Mouse (Mus musculus): ENCODE results near the gene Trp53inp2.

Gene Trp53inp2

DNA sequence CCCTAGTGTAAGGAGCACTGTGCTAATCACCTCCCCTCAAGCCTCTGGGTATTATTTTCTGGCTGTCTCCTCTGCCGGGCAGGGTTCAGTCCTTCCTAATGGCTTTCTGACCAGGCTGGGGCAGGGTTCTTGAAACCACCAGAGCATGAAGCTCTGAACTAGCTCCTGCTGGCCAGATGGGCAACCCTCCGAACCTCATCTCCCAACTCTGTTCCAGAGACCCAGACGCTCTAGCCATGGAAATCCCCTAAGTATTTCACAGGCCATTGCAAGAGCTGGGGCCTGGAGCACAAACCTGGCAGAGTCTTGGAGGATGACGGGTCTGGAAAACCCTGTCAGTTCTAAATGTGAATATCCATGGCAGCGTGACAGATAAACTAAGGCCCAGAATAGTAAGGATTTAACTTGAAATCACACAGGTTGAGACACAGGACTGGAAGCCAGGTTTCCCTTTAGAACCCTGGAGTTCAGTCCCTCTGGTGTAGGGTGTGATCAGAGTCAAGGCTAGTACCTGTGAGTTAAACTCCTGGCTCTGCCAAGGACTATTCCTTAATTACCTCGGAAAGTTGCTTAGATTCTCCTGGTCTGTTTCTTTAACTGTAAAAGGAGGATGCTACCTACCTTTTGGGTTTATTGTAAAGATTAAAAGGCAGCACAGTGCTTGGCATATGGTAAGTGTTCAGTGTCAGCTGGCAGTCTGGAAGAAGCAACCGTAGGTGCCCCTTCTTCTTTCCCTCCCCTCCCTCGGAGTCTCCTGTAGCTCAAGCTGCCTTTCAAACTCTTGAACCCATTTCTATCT, at the start of gene Trp53inp2:
TSS of gene Trp53inp2 (plus strand) at position 799 of the 799 bp plus-strand sequence.
- no peak for DNase-seq (ENCODE audit: low spot score in 2 of 2)

DNA sequence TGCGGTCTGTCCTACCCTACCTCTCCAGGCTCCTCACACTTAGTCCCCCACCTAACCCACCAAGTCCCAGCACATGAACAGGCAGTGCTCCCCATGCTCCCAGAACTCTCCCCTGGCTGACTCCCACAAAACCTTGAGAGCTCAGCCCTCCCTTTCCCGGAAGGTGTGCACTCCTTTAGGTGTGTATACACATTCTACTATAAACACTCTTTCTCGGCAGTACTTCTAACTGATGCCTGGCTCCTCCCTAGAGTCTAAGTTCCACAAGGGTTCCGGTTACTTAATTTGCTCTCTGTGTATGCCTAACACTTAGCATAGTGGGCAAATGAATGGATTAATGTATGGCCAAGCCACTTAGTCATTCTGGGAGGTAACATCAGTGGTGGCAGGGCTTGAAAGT, 49.5 kb upstream of the Trp53inp2 start:
- DNase-seq (ENCODE audit: low spot score in 2 of 2): no peak

DNA sequence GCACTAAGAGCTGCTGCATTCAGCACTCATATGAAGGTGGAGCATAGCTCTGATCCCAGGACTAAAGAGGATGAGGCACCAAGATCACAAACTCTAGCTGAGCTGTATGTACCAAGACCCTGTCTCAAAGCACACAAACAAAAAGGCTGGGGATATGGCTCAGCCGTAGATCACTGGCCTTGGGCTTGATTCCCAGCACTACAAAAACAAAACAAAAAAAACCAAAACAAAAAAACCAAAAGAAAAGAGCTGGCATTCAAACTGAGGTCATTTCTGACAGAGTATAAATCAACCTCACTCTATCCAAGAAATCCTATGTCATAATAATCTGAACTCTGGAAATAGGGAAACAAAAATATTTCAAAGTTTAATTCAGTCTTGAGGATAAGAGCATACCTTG, 47.4 kb upstream of the Trp53inp2 start:
- DNase-seq (ENCODE audit: low spot score in 2 of 2): no peak

DNA sequence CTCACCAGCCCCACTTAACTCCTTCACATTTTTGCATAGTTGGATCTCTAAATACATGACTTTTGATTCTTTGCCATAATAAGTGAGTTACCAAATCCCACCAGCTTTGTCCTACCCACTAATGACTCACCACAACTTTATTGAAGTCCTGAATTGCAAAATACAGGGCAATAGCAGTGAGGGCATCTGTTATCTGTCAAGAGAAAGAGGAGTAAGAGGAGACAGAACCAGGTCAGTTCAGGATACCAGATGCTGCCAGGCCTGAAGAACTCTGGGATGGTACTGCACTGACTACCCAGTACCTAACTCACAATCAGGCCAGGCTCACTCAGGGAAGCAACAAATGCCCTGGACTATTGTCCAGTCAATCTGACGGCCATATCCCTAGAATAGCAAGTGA, 45.6 kb upstream of the Trp53inp2 start:
- DNase-seq (ENCODE audit: low spot score in 2 of 2): no peak

DNA sequence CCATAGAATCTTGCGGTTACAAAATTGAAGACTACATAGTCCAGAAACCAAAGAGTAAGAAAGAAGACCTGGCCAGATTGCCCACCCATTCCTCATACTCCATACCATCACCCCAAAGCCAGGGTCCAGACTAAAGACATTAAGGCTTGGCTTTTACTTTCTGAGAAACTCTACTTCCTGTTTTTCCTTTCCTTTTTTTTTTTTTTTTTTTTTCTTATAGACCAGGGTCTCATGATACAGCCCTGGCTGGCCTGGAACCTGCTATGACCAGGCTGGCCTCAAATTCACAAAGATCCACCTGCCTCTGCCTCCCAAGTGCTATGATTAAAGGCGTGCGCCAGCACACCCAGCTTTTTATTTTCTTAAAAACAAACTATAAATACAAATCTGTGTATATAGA, 44.6 kb upstream of the Trp53inp2 start:
- no peak for DNase-seq (ENCODE audit: low spot score in 2 of 2)

DNA sequence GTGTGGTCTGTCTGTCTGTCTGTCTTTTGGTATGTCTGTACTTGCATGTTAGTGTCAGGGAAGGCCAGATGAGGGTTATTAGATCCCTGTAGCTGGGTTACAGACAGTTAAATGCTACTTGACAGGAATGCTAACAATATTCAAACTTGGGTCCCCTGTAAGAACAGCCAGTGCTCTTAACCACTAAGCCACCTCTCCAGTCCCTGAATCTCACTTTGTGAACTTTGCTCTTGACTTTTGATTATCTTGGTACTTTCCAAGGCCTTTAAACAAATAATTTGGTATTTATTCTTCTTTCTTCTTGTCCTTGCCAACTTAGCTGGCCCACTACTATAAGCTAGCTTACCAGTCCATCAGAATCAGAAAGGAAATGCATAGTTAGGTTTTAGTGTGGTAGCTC, 40.7 kb upstream of the Trp53inp2 start:
- DNase-seq (ENCODE audit: low spot score in 2 of 2): no peak

DNA sequence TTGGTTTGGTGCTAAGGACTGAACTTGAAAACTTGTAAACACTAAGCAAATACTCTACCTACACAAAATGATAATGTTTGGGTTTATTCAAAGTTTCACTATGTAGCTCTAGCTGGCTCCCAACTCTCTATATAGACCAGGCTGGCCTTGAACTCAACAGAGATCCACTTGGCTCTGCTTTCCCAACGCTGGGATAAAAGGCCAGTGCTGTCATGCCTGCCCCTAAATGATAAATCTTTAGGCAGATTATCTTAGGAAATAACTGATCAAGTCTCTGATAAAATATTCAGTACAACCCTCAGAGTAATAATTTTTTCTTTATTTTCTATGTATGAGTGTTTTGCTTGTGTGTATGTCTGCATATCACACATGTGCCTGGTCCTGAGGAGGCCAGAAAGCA, 34.2 kb upstream of the Trp53inp2 start:
- no peak for DNase-seq (ENCODE audit: low spot score in 2 of 2)

DNA sequence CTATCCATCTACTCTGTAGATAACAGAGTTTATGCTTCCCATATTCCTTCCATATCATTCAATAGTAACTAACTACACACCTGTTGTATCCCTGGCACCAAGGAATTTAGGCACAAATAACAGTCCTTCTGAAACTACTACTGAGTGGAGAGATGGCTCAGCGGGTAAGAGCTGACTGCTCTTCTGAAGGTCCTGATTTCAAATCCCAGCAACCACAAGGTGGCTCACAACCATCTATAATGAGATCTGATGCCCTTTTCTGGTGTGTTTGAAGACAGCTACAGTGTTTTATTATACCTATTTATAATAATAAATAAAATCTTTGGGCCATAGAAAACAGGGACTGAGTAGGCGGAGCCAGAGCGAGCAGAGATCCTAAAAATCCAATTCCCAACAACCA, 26.5 kb upstream of the Trp53inp2 start:
- DNase-seq (ENCODE audit: low spot score in 2 of 2): no peak

DNA sequence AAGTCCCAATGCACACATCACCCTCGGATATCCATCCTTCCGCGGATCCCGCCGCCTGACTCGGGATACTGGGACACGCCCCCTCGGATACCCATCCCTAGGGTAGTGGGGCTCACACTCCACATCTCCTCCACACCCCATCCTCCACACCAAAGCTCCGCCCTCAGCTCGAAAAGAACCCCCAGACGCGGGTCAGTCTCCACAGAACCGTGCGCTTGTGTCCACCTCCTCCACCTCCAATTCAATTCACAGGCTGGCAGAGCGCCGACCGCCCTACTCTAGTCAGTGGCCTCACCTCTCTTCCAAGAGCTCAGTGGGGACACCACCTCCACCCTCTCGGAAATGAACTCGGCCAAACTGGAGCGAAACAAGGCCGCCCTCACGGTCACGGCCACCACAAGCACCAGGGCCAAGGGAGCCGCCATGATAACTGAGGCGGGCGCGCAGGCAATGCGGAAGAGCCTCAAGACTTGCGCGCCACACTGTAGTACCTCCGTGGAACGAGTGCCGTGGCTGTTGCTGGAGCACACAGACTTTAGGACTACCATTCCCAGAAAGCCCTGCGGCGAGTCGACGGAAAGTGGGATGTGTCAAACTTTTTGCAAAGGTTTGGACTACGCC, 23.8 kb upstream of the Trp53inp2 start, which contains the start of gene Pigu:
TSS of gene Pigu (minus strand) at position 460 of the 621 bp plus-strand sequence.
- peak; percentile 80 to 89 for DNase-seq (ENCODE audit: low spot score in 2 of 2)

DNA sequence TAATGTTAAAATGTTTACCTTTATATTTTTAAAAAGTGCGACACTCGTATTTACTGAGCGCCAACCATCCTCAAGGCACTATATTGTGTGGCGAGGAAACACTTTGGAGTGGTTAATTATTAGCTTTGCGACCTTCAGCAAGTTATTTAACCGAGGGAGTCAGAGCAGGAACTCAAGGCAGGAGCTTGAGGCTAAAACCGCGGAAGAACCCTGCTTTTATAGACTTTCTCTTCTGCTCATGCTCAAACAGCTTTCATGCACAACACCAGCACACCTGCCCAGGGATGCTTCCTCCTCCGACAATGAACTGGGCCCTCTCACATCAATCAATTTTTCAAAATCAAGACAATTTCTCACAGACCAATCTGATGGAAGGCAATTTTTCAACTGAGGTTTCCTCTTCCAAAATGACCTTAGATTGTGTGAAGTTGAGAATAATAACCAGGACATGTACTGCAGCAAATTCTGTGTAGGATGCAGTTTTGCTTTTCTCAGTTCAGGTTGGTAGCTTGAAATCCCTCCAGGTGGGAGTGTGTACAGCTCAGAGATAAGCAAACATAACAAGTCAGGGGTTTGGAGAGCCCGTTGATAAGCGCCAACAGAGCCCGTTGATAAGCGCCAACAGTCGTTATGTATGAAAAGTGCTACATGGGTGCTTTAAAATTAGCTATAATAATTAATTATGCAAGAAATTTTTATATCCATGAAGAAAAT, 23.0 kb upstream of the Trp53inp2 start:
- no peak for DNase-seq (ENCODE audit: low spot score in 2 of 2)

DNA sequence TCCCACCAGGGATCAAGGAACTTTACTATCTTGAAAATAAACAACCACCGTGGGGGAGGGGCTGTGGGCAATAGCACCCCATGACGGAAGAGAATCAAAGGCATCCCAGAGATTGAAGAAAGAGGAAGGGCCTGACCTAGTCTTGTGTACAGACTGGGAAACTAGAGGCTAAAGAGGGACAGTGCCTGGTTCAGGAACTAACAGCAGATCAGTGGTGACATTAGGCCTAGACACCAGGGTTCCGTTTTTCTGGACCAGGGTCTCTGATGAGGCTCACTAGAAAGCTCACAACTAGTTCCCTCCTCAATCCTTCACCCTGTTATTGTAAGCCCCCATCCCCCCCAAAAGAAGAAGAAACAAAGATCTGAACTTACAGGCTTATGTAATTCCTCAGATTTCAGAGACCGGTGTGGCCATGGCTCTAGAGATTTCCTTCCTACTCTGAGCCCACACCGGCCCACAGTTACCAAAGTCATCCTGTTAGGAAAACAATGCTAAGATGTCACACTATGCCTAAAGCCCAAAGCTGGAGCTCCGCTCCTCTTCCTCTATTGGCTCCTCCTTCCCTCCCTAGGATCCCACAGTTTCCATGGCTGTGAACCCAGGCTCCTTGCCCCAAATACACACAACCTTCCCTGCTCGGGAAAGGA, 13.1 kb upstream of the Trp53inp2 start:
- DNase-seq (ENCODE audit: low spot score in 2 of 2): no peak

DNA sequence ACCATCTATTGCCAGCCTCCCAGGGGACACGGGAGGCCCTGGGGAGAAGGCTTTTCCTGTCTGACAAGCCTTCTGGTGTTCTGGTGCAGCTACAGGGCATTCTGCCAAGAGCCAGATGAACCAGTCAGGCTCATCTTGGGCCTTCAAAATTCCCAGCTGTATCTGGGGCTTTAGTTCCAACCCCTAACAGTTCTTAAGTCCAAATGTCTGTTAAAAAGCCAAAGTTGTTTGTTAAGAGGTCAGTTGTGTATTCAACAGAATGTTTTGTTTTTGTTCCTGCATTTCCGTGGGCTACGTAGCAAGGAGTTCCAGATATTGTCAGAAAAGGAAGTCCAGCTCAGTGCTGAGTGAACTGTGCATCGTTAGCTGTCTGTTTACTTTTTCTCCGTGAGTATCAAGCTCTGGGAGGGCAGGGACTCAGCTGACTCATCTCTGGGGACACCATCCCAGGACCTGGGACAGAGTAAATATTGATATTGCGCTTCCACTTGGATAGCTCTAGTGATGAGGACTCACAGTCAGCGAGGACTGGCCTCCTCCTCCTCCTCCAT, 11.5 kb upstream of the Trp53inp2 start:
- DNase-seq (ENCODE audit: low spot score in 2 of 2): no peak

DNA sequence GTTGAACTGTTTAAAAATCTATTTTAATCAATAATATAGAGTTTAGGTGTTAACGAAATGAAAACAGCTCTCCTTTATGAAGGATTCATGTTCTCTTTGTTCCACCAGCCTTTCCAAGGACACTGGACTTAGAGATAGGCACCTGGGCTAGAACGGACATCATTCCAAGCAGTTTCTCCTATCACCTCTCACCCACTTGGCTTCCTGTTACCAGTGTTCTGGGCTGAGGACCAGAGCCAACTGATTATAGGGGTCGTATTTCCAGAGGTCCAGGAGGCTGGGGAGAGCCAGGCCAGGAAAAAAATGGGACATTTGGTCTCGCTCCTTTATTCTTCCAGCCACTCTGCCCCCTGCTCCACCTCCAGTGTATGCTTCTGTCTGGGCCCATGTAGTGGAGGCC, 8.4 kb upstream of the Trp53inp2 start:
- DNase-seq (ENCODE audit: low spot score in 2 of 2): no peak

DNA sequence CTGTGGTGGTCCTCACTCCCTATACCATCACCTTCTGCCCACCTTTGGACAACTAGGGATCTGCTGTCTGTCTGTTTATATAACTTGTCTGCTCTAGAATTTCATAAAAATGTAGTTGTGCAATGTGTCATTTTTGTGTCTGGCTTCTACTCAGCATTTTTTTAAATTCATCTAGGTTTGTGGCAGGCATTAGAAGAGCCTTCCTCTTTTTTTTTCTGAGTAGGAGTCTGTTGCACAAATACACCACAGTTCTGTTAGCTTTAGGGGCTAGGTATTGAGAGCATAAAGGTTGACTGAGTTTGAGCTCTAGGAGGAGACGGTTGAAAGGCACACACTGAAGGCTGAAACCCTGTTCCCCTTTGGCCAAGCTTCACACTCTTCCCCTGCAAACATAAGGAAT, 7.6 kb upstream of the Trp53inp2 start:
- no peak for DNase-seq (ENCODE audit: low spot score in 2 of 2)

DNA sequence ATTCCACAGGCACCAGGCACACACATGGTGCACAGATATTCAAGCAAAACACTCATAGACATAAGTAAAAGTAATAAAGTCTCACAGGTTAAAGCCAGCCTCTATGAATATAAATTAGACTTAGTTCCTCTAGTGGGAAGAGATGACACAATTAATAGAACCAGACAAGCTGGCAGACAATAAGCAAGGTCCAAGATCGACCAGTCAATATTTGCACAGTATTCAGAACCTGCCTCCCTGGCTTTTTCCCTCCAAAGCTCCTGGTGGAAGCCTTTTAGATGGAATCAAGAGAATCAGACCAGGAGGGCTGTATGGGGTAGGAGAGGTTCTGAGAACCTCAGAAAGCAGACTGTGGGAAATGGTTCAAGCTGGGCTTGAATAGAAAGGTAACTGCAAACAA, 7.0 kb upstream of the Trp53inp2 start:
- DNase-seq (ENCODE audit: low spot score in 2 of 2): no peak

DNA sequence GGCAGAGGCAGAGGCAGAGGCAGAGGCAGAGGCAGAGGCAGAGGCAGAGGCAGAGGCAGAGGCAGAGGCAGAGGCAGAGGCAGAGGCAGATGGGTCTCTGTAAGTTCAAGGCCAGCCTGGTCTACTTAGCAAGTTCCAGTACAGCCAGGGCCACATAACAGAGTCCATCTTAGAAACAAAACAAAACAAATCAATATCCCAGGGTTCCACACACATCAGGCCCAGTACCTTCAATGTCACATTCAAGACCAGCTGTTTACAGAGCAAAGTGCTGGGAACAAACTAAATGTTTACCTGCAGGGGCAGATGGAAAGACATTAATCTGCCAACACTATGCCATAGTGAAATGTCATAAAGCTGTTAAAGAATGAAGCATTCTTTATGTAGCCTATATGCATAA, 6.3 kb upstream of the Trp53inp2 start:
- DNase-seq (ENCODE audit: low spot score in 2 of 2): no peak

DNA sequence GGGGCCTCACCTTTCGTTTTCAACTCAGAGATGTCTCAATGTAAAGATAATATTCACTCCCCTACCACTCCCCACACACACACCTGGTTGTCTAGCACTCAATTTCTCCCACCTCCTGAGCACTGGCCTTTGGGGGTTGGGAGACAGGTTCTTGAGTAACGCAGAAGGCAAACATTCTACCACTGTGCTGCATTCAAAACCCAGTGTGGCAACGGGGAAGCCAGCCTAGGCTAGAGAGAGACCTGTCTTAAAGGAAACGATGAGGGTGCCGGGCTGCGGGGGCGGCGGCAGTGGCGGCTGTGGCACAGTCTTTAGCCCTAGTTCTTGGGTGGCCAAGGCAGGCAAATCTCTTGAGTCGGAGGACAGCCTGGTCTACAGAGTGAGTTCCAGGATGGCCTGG, 4.7 kb upstream of the Trp53inp2 start:
- no peak for DNase-seq (ENCODE audit: low spot score in 2 of 2)

DNA sequence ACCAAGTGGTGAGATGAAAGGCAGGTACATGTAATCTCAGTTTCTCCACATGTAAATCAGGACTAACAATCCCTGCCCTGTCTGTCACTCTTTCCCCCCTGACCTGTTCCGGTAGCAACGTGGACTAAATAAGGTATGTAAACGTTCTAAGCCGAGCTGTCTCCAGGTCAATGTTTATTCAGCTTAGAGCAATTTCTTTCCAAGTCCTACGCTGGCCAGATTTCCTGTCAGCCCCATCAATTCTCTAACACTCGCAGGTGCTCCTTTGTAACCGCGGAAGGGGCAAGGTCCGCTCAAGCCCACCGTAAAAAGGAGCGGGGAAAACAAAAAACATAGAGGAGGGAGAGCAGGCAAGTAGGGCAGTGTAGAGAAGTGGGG, 190 bp downstream of the Trp53inp2 start:
- DNase-seq (ENCODE audit: low spot score in 2 of 2): no peak

DNA sequence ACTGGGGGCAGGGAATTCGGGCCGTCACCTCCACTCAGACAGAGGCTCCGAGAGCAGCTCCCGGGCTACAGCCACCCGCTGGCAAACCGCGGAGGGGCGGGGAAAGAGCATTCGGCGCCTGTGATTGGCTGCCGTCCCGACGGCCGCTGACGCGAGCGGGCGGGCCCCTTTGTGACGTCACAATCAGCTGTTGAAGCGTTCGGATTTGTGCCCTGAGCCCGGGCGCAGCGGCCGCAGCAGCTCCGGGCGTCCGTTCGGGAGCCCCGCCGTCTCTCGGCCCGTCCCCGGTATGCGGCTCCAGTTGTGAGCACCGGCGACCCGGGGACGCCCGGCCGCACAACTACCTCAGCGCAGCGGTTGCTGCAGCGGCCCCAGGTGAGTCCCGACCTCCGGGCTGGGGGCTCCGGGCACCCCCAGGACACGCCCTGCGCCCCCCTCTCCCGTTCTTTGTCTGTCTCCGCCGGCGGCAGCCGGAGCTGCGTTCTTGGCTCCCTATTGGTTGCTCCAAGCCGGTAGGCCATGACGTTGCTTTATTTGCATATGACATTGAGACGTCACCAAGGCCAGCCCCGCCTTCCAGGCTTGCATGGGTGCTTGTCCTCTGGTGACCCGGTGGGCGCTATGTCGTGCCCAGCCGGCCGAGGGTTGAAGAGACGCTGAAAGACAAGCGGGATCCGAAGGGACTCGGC, 928 bp downstream of the Trp53inp2 start:
- peak; percentile 96 for DNase-seq (ENCODE audit: low spot score in 2 of 2)

DNA sequence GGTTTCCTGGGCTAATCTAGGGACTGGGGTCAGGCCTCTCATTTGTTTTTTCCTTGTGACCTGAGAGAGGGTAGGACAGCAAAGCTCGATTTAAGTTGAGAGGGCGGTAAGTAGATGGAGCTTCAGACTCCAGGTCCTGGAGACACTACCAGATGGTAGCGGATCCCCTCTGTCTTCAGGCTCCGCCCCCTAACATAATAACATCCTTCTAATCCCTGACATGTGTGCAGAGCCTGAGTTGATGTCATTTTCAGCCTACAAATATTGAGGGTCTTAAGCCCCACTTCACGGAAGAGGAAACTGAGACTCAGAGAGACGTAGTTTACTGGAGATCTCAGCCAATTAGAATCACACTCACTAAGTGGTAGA, 1.5 kb downstream of the Trp53inp2 start:
- DNase-seq (ENCODE audit: low spot score in 2 of 2): no peak

DNA sequence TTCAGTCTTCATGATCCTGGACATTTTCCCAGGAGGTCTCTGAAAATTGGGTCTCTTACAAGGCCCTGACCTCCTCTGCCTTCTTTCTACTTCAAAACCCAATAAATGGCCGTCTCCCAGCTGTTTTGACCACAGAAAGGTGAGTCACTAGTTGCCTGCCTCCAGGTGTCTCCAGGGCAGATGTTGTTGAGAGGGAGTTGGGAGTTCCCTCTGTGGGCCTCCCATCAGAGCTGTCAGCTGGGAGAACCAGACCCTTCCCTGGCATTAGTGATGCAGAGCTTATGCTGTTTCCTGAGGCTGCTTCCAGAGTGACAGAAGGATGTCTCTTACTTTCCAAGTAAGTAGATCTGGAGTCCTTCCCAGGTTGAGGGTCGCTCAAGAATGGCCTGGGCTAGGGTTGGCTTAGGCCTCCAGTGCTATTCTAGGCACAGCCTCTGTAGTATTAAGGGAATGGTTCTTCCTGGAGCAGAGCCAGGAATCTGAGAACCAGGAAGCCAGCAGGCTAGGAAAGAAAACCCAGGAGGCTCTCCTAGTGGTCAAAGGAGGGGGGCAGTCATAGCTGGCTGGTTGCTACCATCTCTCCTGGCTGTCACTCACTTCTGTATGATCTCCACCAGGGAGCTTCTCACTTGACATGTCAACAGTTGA, 2.1 kb downstream of the Trp53inp2 start:
- DNase-seq (ENCODE audit: low spot score in 2 of 2): no peak
